Mouse (Mus musculus): ENCODE measurements around the gene Lysmd3.
"Not testable (repeated sequence)": the region's sequence is repeated elsewhere in the genome, so short reads cannot be mapped to it uniquely, and the experiment has no call there.

The Lysmd3 gene

DNA sequence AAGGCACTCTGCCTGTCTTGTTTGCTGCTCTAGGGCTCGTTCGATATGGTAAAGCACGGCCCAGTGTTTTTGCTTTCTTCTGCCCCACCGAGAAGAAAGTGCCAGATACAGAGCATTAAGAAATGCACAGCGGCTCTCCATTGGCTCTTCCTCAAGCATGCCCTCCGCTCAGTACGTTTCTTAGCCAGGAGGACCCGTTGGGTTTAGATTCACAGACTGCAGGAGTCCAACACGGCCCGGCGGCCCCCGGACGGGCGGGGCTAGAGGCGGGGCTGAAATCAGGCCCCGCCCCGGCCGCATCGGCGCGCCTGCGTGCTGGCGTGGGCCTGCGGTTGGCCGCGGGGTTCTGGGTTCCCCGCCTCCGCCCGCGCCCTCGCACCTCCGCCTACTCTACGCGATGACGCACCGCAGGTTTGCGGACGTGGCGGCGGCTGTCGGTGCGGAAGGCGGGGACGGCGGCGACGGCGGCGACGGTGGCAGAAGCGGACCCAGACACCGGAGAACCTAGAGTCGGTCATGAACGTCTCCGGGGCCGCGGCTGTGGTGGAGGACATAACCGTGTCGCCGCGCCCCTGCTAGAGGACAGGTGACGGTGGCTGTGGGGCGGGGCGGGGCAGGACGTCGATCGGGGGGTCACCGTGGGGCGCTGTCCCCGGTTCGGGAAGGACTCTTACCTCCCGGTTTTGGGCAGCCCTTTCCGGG lies at the start of gene Lysmd3:
Gene Lysmd3 (plus strand): TSS at position 313 of the 702 bp plus-strand sequence.
- DNase-seq (ENCODE audit: low spot score in 2 of 2): peak; percentile 71 to 88

DNA sequence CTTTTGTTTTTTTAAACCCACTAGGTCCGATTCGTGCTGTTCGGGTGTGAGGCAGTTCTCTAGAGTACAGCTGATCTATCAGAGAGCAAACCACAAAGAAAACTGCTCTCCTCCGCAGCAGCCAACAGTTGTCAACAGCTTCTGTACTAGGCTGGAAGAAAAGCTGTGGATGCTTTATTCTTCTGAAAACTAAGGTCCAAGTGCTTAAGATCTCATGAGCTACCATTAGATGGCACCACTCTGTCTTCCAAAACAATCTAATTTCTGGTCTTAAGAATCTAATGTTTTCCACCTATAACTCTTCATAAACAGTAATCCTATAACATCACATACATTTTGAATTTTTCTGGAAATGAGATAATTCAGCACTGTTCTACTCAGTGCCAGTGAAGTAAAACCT lies 47.1 kb upstream of the Lysmd3 start:
- no peak for DNase-seq (ENCODE audit: low spot score in 2 of 2)

GRCm38 (mm10) chr13:81627861-81628260 lies 29.6 kb upstream of the Lysmd3 start:
- not testable (repeated sequence) for DNase-seq (ENCODE audit: low spot score in 2 of 2)

DNA sequence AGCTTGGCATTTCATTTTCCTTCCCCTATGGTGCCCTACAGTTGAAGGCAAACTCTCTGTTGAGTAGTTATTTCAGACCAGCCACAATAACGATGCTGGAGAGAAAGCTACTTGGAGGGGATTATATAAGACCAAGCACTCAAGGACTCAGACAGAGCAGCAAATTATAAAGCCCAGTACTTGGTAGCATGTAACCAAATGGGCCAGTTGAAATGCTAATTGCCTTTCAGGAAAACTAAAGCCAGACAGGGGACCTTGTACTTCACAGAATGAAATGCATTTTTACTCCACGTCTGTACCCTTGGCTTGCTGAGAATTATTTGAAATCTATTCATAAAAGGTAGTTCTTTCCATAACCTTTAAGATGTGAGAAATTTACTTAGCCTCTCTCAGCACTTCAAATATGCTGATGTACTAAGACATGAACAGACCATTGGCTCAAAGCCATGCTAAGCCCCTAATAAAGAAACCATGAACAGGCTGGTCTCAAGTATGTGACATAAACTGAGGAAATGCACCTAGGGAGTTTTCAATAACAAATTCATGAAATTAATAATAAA lies 28.8 kb upstream of the Lysmd3 start:
- no peak for DNase-seq (ENCODE audit: low spot score in 2 of 2)

GRCm38 (mm10) chr13:81629395-81629794 lies 28.1 kb upstream of the Lysmd3 start:
- no peak for DNase-seq (ENCODE audit: low spot score in 2 of 2)

GRCm38 (mm10) chr13:81630566-81630965 lies 26.9 kb upstream of the Lysmd3 start:
- DNase-seq (ENCODE audit: low spot score in 2 of 2): no peak

GRCm38 (mm10) chr13:81632720-81633415 lies 24.6 kb upstream of the Lysmd3 start, which contains the start of gene Adgrv1:
Gene Adgrv1 (minus strand): TSS chr13:81633154.
- peak in 1 of 2 experiments; percentile 13 for DNase-seq (ENCODE audit: low spot score in 2 of 2)

GRCm38 (mm10) chr13:81639624-81640023 lies 17.8 kb upstream of the Lysmd3 start:
- DNase-seq (ENCODE audit: low spot score in 2 of 2): no peak

- DNase-seq (ENCODE audit: low spot score in 2 of 2): no peak
Observed at GRCm38 (mm10) chr13:81640881-81641280, 16.6 kb upstream of the Lysmd3 start.

- peak in 1 of 2 experiments; percentile 42 for DNase-seq (ENCODE audit: low spot score in 2 of 2)
Observed at GRCm38 (mm10) chr13:81641289-81642045, 16.0 kb upstream of the Lysmd3 start.

DNA sequence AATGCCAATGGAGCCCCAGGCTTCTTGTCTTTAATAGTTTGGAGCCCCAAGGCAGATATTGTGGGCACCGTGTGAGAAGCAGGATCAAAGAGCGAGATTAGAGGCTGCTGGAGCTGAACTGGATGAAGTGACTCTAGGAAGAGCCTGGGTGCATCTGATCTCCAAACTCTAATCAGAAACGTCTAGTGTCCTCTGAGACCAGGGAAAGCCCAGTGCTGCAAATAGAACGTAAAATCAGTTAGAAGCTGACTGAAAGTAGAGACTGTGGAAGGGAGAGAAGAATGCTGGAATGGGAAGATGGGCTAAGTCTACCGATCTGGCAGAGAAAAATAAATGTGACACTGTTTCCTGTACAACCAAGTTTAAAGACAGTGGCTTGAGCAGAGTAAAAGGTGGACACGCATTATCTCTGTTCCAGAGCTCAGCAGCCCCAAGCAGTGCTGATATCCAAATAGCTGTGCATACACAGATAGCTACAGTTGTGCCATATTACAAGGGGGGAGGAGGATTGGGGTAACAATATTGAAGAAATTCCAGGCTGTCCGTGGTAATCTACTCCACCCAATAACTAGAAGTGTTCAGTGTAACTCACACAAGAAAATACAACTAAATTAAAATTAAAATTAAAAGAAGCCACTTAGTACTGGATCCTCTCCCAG lies 14.8 kb upstream of the Lysmd3 start:
- DNase-seq (ENCODE audit: low spot score in 2 of 2): no peak

DNA sequence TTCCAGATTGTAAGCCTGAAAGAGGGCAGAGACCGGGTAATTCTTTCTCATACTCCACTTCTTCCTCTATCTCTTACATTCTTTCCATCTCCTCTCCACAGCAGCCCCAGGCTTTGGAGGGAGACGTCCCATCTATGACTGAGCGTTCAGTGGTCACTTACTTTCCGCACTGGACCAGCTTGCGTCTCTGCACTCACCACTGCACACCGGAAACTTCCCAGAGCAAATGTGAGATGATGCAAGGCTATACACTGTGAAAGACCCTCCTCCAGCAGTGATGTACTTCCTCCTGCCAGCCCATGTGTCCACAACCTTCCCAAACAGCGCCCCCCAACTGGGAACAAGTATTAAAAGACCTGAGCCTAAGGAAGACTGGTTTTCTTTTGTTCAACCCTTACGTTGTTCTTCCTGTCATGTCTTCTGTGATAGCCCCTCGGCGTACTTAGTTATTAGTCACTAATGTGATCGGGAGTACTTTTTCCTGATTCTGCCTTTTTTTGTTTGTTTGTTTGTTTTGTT lies 13.4 kb upstream of the Lysmd3 start:
- no peak for DNase-seq (ENCODE audit: low spot score in 2 of 2)

- no peak for DNase-seq (ENCODE audit: low spot score in 2 of 2)
Observed at GRCm38 (mm10) chr13:81646348-81646747, 11.1 kb upstream of the Lysmd3 start.

GRCm38 (mm10) chr13:81650382-81650781 lies 7.1 kb upstream of the Lysmd3 start:
- not testable (repeated sequence) for DNase-seq (ENCODE audit: low spot score in 2 of 2)

DNA sequence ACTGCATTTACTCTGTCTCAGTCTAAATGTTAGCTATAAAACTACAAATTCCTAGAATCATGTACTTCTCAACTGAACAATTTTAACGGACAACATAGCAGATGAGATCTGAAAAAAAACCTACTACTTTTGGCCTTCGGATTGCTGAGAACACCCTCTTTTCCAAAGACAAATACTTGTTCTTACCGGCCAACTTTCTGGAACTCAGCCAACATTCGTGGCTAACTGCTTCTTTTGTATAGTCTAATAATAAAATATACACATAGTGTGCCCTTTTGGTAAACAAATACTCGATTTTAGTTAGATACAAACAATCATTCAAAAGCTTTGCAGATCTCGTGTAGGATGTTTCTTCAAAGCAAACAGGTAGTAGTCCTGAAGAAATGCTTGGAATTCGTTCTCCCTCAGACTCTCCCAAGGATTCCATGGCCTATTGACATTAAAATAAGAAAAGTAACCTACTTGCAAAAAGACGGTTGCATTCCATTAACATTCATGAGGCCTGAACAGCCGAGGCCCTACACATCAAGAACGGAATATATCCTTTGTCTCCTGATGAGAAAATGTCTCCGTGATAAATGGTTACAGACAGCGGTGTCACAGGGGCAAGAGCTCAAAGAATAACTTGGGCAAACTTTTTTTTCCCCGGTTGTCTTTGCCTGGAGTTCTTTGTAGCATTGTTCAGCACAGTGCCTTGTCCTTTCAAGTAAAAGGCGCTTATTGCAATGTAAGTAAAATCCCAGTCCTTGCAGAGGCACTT lies 1.2 kb upstream of the Lysmd3 start:
- DNase-seq (ENCODE audit: low spot score in 2 of 2): no peak

DNA sequence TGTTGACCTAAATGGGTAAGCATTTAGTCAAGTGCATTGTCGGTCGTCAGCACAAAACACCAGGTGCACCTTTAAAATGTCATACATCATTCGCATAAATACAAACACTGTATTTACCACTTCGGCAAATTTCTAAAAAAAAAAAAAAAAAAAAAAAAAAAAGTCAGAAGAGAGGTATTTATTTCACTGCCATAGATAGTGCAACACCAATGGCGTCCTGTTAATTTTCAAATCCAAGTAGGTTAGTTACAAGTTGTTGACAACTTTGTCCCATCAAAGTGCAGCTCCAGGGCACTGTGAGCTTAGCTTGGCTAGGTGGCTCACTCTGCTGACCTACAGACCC lies 484 bp upstream of the Lysmd3 start:
- DNase-seq (ENCODE audit: low spot score in 2 of 2): no peak

- no peak for DNase-seq (ENCODE audit: low spot score in 2 of 2)
Observed at GRCm38 (mm10) chr13:81658053-81658752, 740 bp downstream of the Lysmd3 start.

DNA sequence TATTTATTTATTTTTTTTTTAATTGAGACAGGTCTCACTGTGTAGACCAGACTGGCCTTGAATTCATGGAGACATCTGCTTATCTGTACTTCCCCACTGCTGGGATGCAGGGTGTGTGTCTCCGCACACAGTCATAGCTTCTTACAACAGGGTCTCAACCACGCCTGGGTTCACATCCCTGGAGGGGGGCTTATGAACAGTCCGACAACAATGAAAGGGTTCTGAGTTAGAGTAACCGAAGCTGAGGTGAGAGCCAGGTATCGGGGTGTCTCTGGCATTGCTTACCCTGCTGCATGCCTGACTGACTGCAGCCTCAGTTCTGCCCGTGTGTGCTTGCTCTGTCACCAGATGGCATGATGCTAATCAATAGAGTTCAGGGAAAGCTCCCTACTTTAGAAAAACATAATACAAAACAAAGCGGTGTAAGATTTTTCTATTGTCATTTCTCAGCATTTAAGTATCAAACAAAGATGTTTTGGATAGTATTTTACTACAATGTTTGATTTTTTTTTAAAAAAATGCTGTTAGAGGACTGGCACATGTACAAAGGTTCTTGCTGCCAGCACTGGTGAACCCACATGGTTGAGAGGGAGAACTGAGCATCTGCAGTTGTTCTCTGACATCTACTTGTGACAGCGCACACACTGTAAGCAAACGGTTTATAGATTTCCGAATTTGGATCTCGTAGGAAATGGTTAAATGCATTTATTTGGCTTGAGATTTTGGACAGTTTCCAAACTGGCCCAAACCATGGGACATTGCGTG lies 6.3 kb downstream of the Lysmd3 start:
- DNase-seq (ENCODE audit: low spot score in 2 of 2): no peak

DNA sequence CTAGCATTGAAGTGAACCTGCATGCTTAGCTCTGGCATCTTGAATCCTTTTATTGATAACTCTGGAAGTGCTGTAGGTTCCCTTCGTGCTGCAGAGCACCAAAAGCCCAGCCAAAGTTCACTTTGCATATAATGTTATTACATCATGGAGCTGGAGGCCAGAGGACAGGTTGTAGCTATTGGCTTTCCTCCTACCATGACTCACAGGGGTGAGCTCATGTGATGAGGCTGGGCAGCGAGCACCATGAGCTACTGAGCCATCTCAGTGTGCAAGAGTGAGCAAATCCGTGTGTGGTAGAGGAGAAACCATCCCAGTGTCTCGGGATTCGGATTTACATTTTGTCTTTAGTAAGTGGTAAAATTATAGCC lies 6.9 kb downstream of the Lysmd3 start:
- DNase-seq (ENCODE audit: low spot score in 2 of 2): no peak

All from left cerebral cortex, adult 9 months (tissue).